Mouse (Mus musculus) lung, postnatal 0 days (tissue): ENCODE results near the gene Cdh12.

Source experiments
- CTCF ChIP-seq: IDR thresholded peaks from 2 replicates; pipeline ENCODE4 v1.5.1; 2016; ENCODE audit warnings: antibody characterized with exemption, mild to moderate bottlenecking
- EP300 ChIP-seq: IDR thresholded peaks from 2 replicates; pipeline ENCODE4 v1.6.1; 2016; ENCODE audit warnings: antibody characterized with exemption, mild to moderate bottlenecking, control low read depth

DNA sequence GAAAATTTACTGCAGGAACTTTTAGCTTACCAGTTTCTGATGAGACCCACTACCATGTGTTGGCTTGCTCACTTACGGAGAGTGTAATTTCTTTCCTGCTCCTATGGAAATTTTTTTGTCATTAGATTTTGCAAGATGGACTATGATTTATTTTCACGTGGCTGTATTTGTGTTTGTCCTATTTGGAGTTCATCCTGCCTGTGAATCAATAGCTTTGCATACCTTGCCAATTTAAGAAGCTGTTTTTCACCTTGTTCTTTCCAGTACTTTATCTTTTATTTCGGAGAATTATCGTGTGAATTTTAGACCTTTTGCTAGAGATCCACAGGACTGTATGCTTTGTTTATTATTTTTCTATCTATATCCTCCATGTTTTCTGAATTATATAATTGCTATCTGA, 551.5 kb downstream of the Cdh12 start:
- TF ChIP-seq CTCF (no peak), EP300 (no peak)
